Comparison of ENCODE assay signal across 23 mouse cellular contexts in genomic region chr14:92674146-92674545, GRCm38 (mm10).
DNase-seq lines count a peak whose midpoint lies in the region; ATAC-seq and TF ChIP-seq lines count a peak whose summit lies in the region.
"Had no signal": no experiment of that assay in that cellular context is flagged by ENCODE, and none has a peak within 500 bp of the region (broad histone marks: within the 10 kb centered on the region; RNA-seq: fewer than 3 reads in every experiment).

No protein-coding gene starts in this region.

- H3K9me3 ChIP-seq in hindbrain, postnatal 0 days (ENCODE audit: low read length), result no peaks in the 10 kb centered on the region
- H3K9me3 ChIP-seq in hindbrain, embryonic 10.5 days, result no peaks in the 10 kb centered on the region
- H3K9me3 ChIP-seq in lung, embryonic 16.5 days (ENCODE audit: control insufficient read depth, low read length), result no peaks in the 10 kb centered on the region
- H3K9me3 ChIP-seq in midbrain, postnatal 0 days (ENCODE audit: low read length), result no peaks in the 10 kb centered on the region
- no peaks in the 10 kb centered on the region for H3K9me3 ChIP-seq in midbrain, embryonic 16.5 days (replicated peaks; ENCODE audit: control insufficient read depth, low read length, poor library complexity, severe bottlenecking)
- H3K9me3 ChIP-seq: embryonic facial prominence, embryonic 12.5 days; embryonic facial prominence, embryonic 15.5 days; hindbrain, embryonic 13.5 days had no signal

- H3K36me3 ChIP-seq in hindbrain, postnatal 0 days (ENCODE audit: insufficient read depth, low read length), result no peaks in the 10 kb centered on the region
- no peaks in the 10 kb centered on the region for H3K36me3 ChIP-seq in hindbrain, embryonic 10.5 days
- H3K36me3 ChIP-seq in lung, embryonic 16.5 days (ENCODE audit: control insufficient read depth, insufficient read depth, low read length), result no peaks in the 10 kb centered on the region
- H3K36me3 ChIP-seq in midbrain, postnatal 0 days (ENCODE audit: insufficient read depth, low read length), result no peaks in the 10 kb centered on the region
- H3K36me3 ChIP-seq in midbrain, embryonic 16.5 days (ENCODE audit: control insufficient read depth, insufficient read depth, low read length), result no peaks in the 10 kb centered on the region
- H3K36me3 ChIP-seq: embryonic facial prominence, embryonic 12.5 days; embryonic facial prominence, embryonic 15.5 days; hindbrain, embryonic 13.5 days had no signal

- TF ChIP-seq POLR2A in lung, adult 2 months (IDR thresholded peaks at IDR 0.05; ENCODE audit: borderline replicate concordance, extremely low read depth, low read depth, low read length), result no peak

- no peak overlapping the region for H3K4me2 ChIP-seq in hindbrain, postnatal 0 days (ENCODE audit: low read depth, low read length)
- H3K4me2 ChIP-seq in lung, embryonic 16.5 days (ENCODE audit: low read depth, low read length), result no peak overlapping the region
- H3K4me2 ChIP-seq in midbrain, postnatal 0 days (ENCODE audit: low read depth, low read length, poor library complexity, severe bottlenecking), result no peak overlapping the region
- H3K4me2 ChIP-seq in midbrain, embryonic 16.5 days (ENCODE audit: low read length), result no peak overlapping the region
- H3K4me2 ChIP-seq: embryonic facial prominence, embryonic 12.5 days; embryonic facial prominence, embryonic 15.5 days; heart, embryonic 11.5 days; hindbrain, embryonic 13.5 days had no signal

- H3K27me3 ChIP-seq in hindbrain, postnatal 0 days (ENCODE audit: insufficient read depth, low read length), result no peaks in the 10 kb centered on the region
- no peaks in the 10 kb centered on the region for H3K27me3 ChIP-seq in hindbrain, embryonic 10.5 days (ENCODE audit: insufficient read depth, poor library complexity, severe bottlenecking)
- no peaks in the 10 kb centered on the region for H3K27me3 ChIP-seq in lung, embryonic 16.5 days (ENCODE audit: control insufficient read depth, insufficient read depth, low read depth, low read length)
- H3K27me3 ChIP-seq in midbrain, postnatal 0 days (ENCODE audit: insufficient read depth, low read length), result no peaks in the 10 kb centered on the region
- no peaks in the 10 kb centered on the region for H3K27me3 ChIP-seq in midbrain, embryonic 16.5 days (ENCODE audit: control insufficient read depth, insufficient read depth, low read depth, low read length)
- H3K27me3 ChIP-seq: embryonic facial prominence, embryonic 12.5 days; embryonic facial prominence, embryonic 15.5 days; hindbrain, embryonic 13.5 days had no signal

- no peak overlapping the region for H3K27ac ChIP-seq in hindbrain, postnatal 0 days
- no peak overlapping the region for H3K27ac ChIP-seq in hindbrain, embryonic 10.5 days
- H3K27ac ChIP-seq in lung, embryonic 16.5 days (ENCODE audit: low read length), result no peak overlapping the region
- H3K27ac ChIP-seq in midbrain, postnatal 0 days (ENCODE audit: low read depth, low read length), result no peak overlapping the region
- no peak overlapping the region for H3K27ac ChIP-seq in midbrain, embryonic 16.5 days (ENCODE audit: low read length)
- H3K27ac ChIP-seq: embryonic facial prominence, embryonic 12.5 days; embryonic facial prominence, embryonic 15.5 days; gastrocnemius, adult 2 months; hindbrain, embryonic 13.5 days had no signal

- no peak for TF ChIP-seq CTCF in hindbrain, postnatal 0 days (IDR thresholded peaks at IDR 0.05; ENCODE audit: low read depth)
- no peak for TF ChIP-seq CTCF in lung, adult 2 months (IDR thresholded peaks at IDR 0.05; ENCODE audit: insufficient read depth, low read length)
- TF ChIP-seq CTCF in midbrain, postnatal 0 days (IDR thresholded peaks at IDR 0.05), result no peak

- no peaks in the 10 kb centered on the region for H3K4me1 ChIP-seq in hindbrain, postnatal 0 days (ENCODE audit: insufficient read depth, low read length)
- H3K4me1 ChIP-seq in hindbrain, embryonic 10.5 days (replicated peaks), result no peaks in the 10 kb centered on the region
- H3K4me1 ChIP-seq in lung, embryonic 16.5 days (replicated peaks; ENCODE audit: control insufficient read depth, insufficient read depth, low read length), result no peaks in the 10 kb centered on the region
- no peaks in the 10 kb centered on the region for H3K4me1 ChIP-seq in lung, adult 2 months (ENCODE audit: control insufficient read depth, insufficient read depth, low read length)
- no peaks in the 10 kb centered on the region for H3K4me1 ChIP-seq in midbrain, postnatal 0 days (ENCODE audit: insufficient read depth, low read length)
- no peaks in the 10 kb centered on the region for H3K4me1 ChIP-seq in midbrain, embryonic 16.5 days (ENCODE audit: control insufficient read depth, insufficient read depth, low read length)
- H3K4me1 ChIP-seq: embryonic facial prominence, embryonic 12.5 days; embryonic facial prominence, embryonic 15.5 days; hindbrain, embryonic 13.5 days had no signal

- no peak for ATAC-seq in hindbrain, postnatal 0 days
- ATAC-seq in lung, embryonic 16.5 days (ENCODE audit: low read depth), result 0 out of 2 replicates have a peak, but pooled peaks have one; percentile 15
- no peak for ATAC-seq in midbrain, postnatal 0 days (ENCODE audit: low FRiP score)
- ATAC-seq in midbrain, embryonic 16.5 days, result no peak
- ATAC-seq: CD4-positive, CD25-positive, alpha-beta regulatory T cell, adult 4 months; forebrain, embryonic 14.5 days; forebrain, postnatal 0 days; hindbrain, embryonic 16.5 days had no signal

- whole genome bisulfite sequencing in hindbrain, postnatal 0 days, result 70% methylated on average over 3 of the region's 3 CpGs
- 90% methylated on average over 3 of the region's 3 CpGs for WGBS in hindbrain, embryonic 10.5 days
- WGBS in lung, embryonic 16.5 days, result 52% methylated on average over 3 of the region's 3 CpGs
- 68% methylated on average over 3 of the region's 3 CpGs for WGBS in lung, adult 2 months
- WGBS in midbrain, postnatal 0 days, result 86% methylated on average over 3 of the region's 3 CpGs
- 92% methylated on average over 3 of the region's 3 CpGs for WGBS in midbrain, embryonic 16.5 days

- H3K4me3 ChIP-seq in hindbrain, postnatal 0 days (ENCODE audit: low read length), result no peak overlapping the region
- H3K4me3 ChIP-seq in hindbrain, embryonic 10.5 days, result no peak overlapping the region
- no peak overlapping the region for H3K4me3 ChIP-seq in lung, embryonic 16.5 days (ENCODE audit: low read length)
- H3K4me3 ChIP-seq in lung, adult 2 months (replicated peaks; ENCODE audit: extremely low read depth, low read depth, low read length), result no peak overlapping the region
- H3K4me3 ChIP-seq in midbrain, postnatal 0 days (ENCODE audit: low read depth, low read length), result no peak overlapping the region
- no peak overlapping the region for H3K4me3 ChIP-seq in midbrain, embryonic 16.5 days (ENCODE audit: low read depth, low read length)
- H3K4me3 ChIP-seq: embryonic facial prominence, embryonic 12.5 days; embryonic facial prominence, embryonic 15.5 days; gastrocnemius, adult 2 months; hindbrain, embryonic 13.5 days had no signal

- H3K9ac ChIP-seq in hindbrain, postnatal 0 days (replicated peaks; ENCODE audit: low read length), result no peak overlapping the region
- no peak overlapping the region for H3K9ac ChIP-seq in lung, embryonic 16.5 days (ENCODE audit: low read length)
- H3K9ac ChIP-seq in midbrain, postnatal 0 days (replicated peaks; ENCODE audit: low read length, poor library complexity, severe bottlenecking), result no peak overlapping the region
- no peak overlapping the region for H3K9ac ChIP-seq in midbrain, embryonic 16.5 days (ENCODE audit: low read depth, low read length)
- H3K9ac ChIP-seq: embryonic facial prominence, embryonic 12.5 days; embryonic facial prominence, embryonic 15.5 days; forebrain, postnatal 0 days; hindbrain, embryonic 13.5 days had no signal

- DNase-seq in hindbrain, postnatal 0 days (ENCODE audit: low spot score), result peak; percentile 67
- no peak for DNase-seq in hindbrain, embryonic 10.5 days (ENCODE audit: low spot score)
- DNase-seq in lung, adult 2 months, result no peak
- peak; percentile 65 for DNase-seq in midbrain, postnatal 0 days (ENCODE audit: low spot score)
- peak; percentile 1 for DNase-seq in lung, postnatal 36 days
- DNase-seq in thymus, postnatal 25 days, result no peak
- DNase-seq: adrenal gland, adult 2 months; adrenal gland, postnatal 14 days; cerebellum, adult 18-20 months; cerebellum, adult 9-11 months; forebrain, postnatal 0 days; gastrocnemius, adult 2 months; gastrocnemius, postnatal 14 days; heart, adult 11 months had no signal

Comparison
In these comparisons a context has a peak if more than half of its experiments do, and no peak if none do; other contexts are left out.
1. DNase-seq: peak in hindbrain, postnatal 0 days (single experiment), midbrain, postnatal 0 days (single experiment) and lung, postnatal 36 days (single experiment); none in hindbrain, embryonic 10.5 days (single experiment), lung, adult 2 months (single experiment) and thymus, postnatal 25 days (single experiment).